Mouse (Mus musculus) olfactory bulb, adult 2 months (tissue): Measurements from ENCODE around the gene Ncoa7. TPM values are rescaled to one million over a fixed set of nuclear protein-coding genes. Genes with fewer than 3 reads are reported as not detected.
"Not testable (repeated sequence)": the region's sequence is repeated elsewhere in the genome, so short reads cannot be mapped to it uniquely, and the experiment has no call there.

Source experiments
- H3K27ac ChIP-seq: fragments of 200-500 bp; 2 replicates; pipeline ENCODE4 v1.5.1; 2012; ENCODE audit warnings: low read depth, low read length; ENCODE audit not compliant: insufficient read depth
- H3K4me1 ChIP-seq: fragments of 200-500 bp; 2 replicates; pipeline ENCODE4 v1.6.1; 2012; ENCODE audit warnings: low read length; ENCODE audit not compliant: control insufficient read depth, insufficient read depth
- H3K4me3 ChIP-seq: fragments of 200-500 bp; 2 replicates; pipeline ENCODE4 v1.5.1; 2012; ENCODE audit warnings: mild to moderate bottlenecking, low read depth, low read length, moderate library complexity; ENCODE audit not compliant: insufficient read depth
- CTCF ChIP-seq: fragments of 200-500 bp; IDR thresholded peaks from 2 replicates; pipeline ENCODE4 v1.5.1; 2012; ENCODE audit warnings: low read depth, mild to moderate bottlenecking, low read length, moderate library complexity; ENCODE audit not compliant: insufficient read depth
- POLR2A ChIP-seq: fragments of 200-500 bp; IDR thresholded peaks from 2 replicates; pipeline ENCODE4 v1.6.1; 2012; ENCODE audit warnings: mild to moderate bottlenecking, low read depth, low read length, moderate library complexity; ENCODE audit not compliant: insufficient read depth
- WGBS: fragments of 180-500 bp; shearing (Covaris S2); methylation state at CpG from one replicate; pipeline ENCODE4 v1.1.7; 2018; 5-methylcytosine and 5-hydroxymethylcytosine counted together
- polyA plus RNA-seq: library from polyadenylated mRNA; stranded (reverse); fragments of >200 nt; gene quantifications from 2 replicates; pipeline ENCODE4 v1.2.4, GENCODE M21; 2012; ENCODE audit warnings: low replicate concordance; ENCODE audit not compliant: missing spikeins, insufficient read depth, insufficient read length

Ncoa7 gene
- polyA plus RNA-seq, 1 experiment, result not detected

GRCm38 (mm10) chr10:30788340-30788721, 14.8 kb downstream of the Ncoa7 start:
- Histone ChIP-seq H3K4me1 (no peaks in the 10 kb centered on the region), H3K27ac (no peak overlapping the region), H3K4me3 (no peak overlapping the region)
- WGBS, result 89% methylated on average over 1 of the region's 1 CpGs
- no peak for TF ChIP-seq CTCF
- TF ChIP-seq POLR2A, result no peak

- Histone ChIP-seq H3K4me3 (no peak overlapping the region), H3K4me1 (no peaks in the 10 kb centered on the region), H3K27ac (no peak overlapping the region)
- TF ChIP-seq POLR2A, result no peak
- TF ChIP-seq CTCF, result no peak
- 78% methylated on average over 3 of the region's 3 CpGs for WGBS
Measured at GRCm38 (mm10) chr10:30787684-30788339, 15.3 kb downstream of the Ncoa7 start.

- no peak overlapping the region for H3K4me3 ChIP-seq
- TF ChIP-seq POLR2A (no peak), CTCF (no peak)
- 87% methylated on average over 5 of the region's 5 CpGs for WGBS
- H3K27ac ChIP-seq, result no peak overlapping the region
- H3K4me1 ChIP-seq, result no peaks in the 10 kb centered on the region
Measured at GRCm38 (mm10) chr10:30786103-30786754, 16.9 kb downstream of the Ncoa7 start.

GRCm38 (mm10) chr10:30780921-30781320, 22.2 kb downstream of the Ncoa7 start:
- not testable (repeated sequence) for H3K4me1 ChIP-seq, H3K27ac ChIP-seq, H3K4me3 ChIP-seq
- WGBS, result 97% methylated on average over 9 of the region's 9 CpGs

- TF ChIP-seq CTCF (no peak), POLR2A (no peak)
- H3K4me3 ChIP-seq, result no peak overlapping the region
- H3K4me1 ChIP-seq, result 0 out of 2 replicates have a peak, but pooled peaks cover under 1% of the 10 kb centered on the region
- 82% methylated on average over 3 of the region's 3 CpGs for WGBS
- no peak overlapping the region for H3K27ac ChIP-seq
Measured at GRCm38 (mm10) chr10:30778240-30778639, 24.9 kb downstream of the Ncoa7 start.

GRCm38 (mm10) chr10:30775987-30776386, 27.1 kb downstream of the Ncoa7 start:
- no peak for TF ChIP-seq CTCF
- TF ChIP-seq POLR2A, result no peak
- WGBS, result 87% methylated on average over 2 of the region's 2 CpGs
- 0 out of 2 replicates have a peak, but pooled peaks cover 2% of the 10 kb centered on the region for H3K4me1 ChIP-seq
- no peak overlapping the region for H3K27ac ChIP-seq
- no peak overlapping the region for H3K4me3 ChIP-seq

- Histone ChIP-seq H3K27ac (no peak overlapping the region), H3K4me1 (0 out of 2 replicates have a peak, but pooled peaks cover 2% of the 10 kb centered on the region), H3K4me3 (no peak overlapping the region)
- 59% methylated on average over 5 of the region's 5 CpGs for WGBS
- TF ChIP-seq POLR2A, result no peak
- TF ChIP-seq CTCF, result no peak
Measured at GRCm38 (mm10) chr10:30775568-30775967, 27.6 kb downstream of the Ncoa7 start.

- WGBS, result 72% methylated on average over 2 of the region's 2 CpGs
- H3K27ac ChIP-seq, result no peak overlapping the region
- TF ChIP-seq CTCF, result no peak
- TF ChIP-seq POLR2A, result no peak
Measured at GRCm38 (mm10) chr10:30774396-30774795, 28.7 kb downstream of the Ncoa7 start.

GRCm38 (mm10) chr10:30773181-30773580, 29.9 kb downstream of the Ncoa7 start:
- 69% methylated on average over 5 of the region's 5 CpGs for WGBS
- Histone ChIP-seq H3K27ac (no peak overlapping the region), H3K4me1 (0 out of 2 replicates have a peak, but pooled peaks cover 2% of the 10 kb centered on the region), H3K4me3 (no peak overlapping the region)
- TF ChIP-seq POLR2A, result no peak
- no peak for TF ChIP-seq CTCF

More at GRCm38 (mm10) chr10:30774396-30774795, 28.7 kb downstream of the Ncoa7 start:
- Histone ChIP-seq H3K4me1 (0 out of 2 replicates have a peak, but pooled peaks cover 2% of the 10 kb centered on the region), H3K4me3 (no peak overlapping the region)
